Mouse (Mus musculus): ENCODE data around the gene Trim62.

GRCm38 (mm10) chr4:128946736-128947135, 63.4 kb downstream of the Trim62 start:
- TF ChIP-seq CTCF (IDR thresholded peaks at IDR 0.05; ENCODE audit: low read depth) (no peak), EP300 (IDR thresholded peaks at IDR 0.05; ENCODE audit: low read depth) (no peak)

Measured in heart, postnatal 0 days (tissue).